Mouse (Mus musculus) liver, postnatal 0 days (tissue): Measurements from ENCODE around the gene Gm49711.

Experiments
- CTCF ChIP-seq: sonication (generic); IDR thresholded peaks from 2 replicates; pipeline ENCODE4 v1.5.1; 2016; ENCODE audit warnings: antibody characterized with exemption, low read depth
- EP300 ChIP-seq: IDR thresholded peaks from 2 replicates; pipeline ENCODE4 v1.6.1; 2016; ENCODE audit warnings: antibody characterized with exemption, low read depth, mild to moderate bottlenecking

DNA sequence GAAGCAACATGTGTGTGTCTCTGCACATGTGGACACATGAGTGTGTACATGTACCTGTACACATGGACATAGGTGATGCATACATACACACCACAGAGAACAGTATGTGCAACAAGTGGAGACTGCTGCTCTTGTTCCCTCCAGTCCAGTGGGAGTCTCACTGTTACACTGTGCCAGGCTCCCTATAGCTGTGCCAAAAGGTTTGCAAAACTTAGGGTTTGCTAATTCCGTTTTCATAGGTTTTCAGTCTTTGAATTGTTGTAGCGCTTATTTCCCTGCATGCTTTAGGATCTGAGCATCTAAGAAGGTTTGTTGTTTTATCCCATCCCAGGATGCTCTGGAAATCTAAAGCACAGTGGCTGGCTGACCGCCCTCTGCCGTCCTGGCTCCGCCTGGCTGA is 33.8 kb downstream of the Gm49711 start:
- TF ChIP-seq CTCF (no peak), EP300 (no peak)
